Mouse (Mus musculus): Measurements from ENCODE around the gene A030003K21Rik.

The A030003K21Rik gene

GRCm38 (mm10) chr1:82913025-82913424 is 30.2 kb downstream of the A030003K21Rik start, which contains the start of gene A030005L19Rik:
A030005L19Rik (plus strand) TSS chr1:82913325.
- peak; percentile 38 for DNase-seq (ENCODE audit: low read depth, low spot score)

- no peak for DNase-seq (ENCODE audit: low read depth, low spot score)
These were observed 37.3 kb downstream of the A030003K21Rik start for GRCm38 (mm10) chr1:82905886-82906285.

- DNase-seq (ENCODE audit: low read depth, low spot score), result no peak
These were observed 42.0 kb downstream of the A030003K21Rik start for GRCm38 (mm10) chr1:82901201-82901600.

GRCm38 (mm10) chr1:82900567-82900966 is 42.6 kb downstream of the A030003K21Rik start:
- DNase-seq (ENCODE audit: low read depth, low spot score), result no peak

DNA sequence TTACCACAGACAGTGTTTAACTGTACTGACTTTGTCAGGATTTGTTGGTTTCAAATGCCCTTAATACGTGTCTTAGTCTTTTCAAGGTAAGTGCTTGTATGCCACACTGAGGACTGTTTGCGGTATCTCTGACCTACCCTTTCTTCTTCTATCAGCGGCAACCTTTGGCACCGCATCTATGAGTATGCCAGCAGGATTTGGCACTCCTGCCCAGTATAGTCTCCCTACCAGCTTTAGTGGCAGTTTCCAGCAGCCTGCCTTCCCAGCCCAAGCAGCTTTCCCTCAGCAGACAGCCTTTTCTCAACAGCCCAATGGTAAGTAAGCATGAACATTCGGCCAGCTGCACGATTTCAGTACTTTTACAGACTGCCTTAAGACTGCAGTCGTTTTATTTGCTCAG is 49.9 kb downstream of the A030003K21Rik start:
- DNase-seq (ENCODE audit: low read depth, low spot score), result no peak

Measured in ZHBTc4 (cell line).